ENCODE assay signal across 20 mouse cellular contexts in genomic region chr2:103749091-103749490, GRCm38 (mm10). TPM values are rescaled to one million over a fixed set of nuclear protein-coding genes. Genes with fewer than 3 reads are reported as not detected.
A peak's percentile ranks its signal among the peaks of the same experiment; 100 is the strongest.
DNase-seq lines count a peak whose midpoint lies in the region; ATAC-seq and TF ChIP-seq lines count a peak whose summit lies in the region.
"Had no signal": no experiment of that assay in that cellular context is flagged by ENCODE, and none has a peak within 500 bp of the region (broad histone marks: within the 10 kb centered on the region; RNA-seq: fewer than 3 reads in every experiment).

No protein-coding gene starts in this region.

- no peak for DNase-seq in intestine, embryonic 14.5 days (ENCODE audit: low spot score)
- no peak for DNase-seq in adrenal gland, postnatal 4 days (ENCODE audit: low spot score in 2 of 2)
- DNase-seq in MN1 (ENCODE audit: low spot score), result no peak
- DNase-seq: adrenal gland, adult 2 months; adrenal gland, postnatal 10 days; adrenal gland, postnatal 25 days; cerebellum, adult 11-12 months; cerebellum, adult 2 months; cerebellum, adult 9-10 months; cerebellum, postnatal 10 days; cerebellum, postnatal 25 days; forebrain, postnatal 0 days had no signal

- no peak overlapping the region for H3K4me3 ChIP-seq in intestine, embryonic 14.5 days (ENCODE audit: low read depth, low read length)
- H3K4me3 ChIP-seq in intestine, embryonic 15.5 days (replicated peaks), result no peak overlapping the region
- no peak overlapping the region for H3K4me3 ChIP-seq in intestine, postnatal 0 days (ENCODE audit: low read depth, low read length)
- H3K4me3 ChIP-seq: embryonic facial prominence, embryonic 10.5 days; embryonic facial prominence, embryonic 12.5 days; forebrain, embryonic 13.5 days; forebrain, embryonic 15.5 days had no signal

- no peak for TF ChIP-seq CTCF in intestine, postnatal 0 days (IDR thresholded peaks at IDR 0.05; ENCODE audit: low read depth)

- no peaks in the 10 kb centered on the region for H3K27me3 ChIP-seq in intestine, embryonic 14.5 days (replicated peaks; ENCODE audit: control insufficient read depth, insufficient read depth, low read length)
- H3K27me3 ChIP-seq in intestine, embryonic 15.5 days (replicated peaks), result no peaks in the 10 kb centered on the region
- H3K27me3 ChIP-seq in intestine, postnatal 0 days (replicated peaks; ENCODE audit: control insufficient read depth, insufficient read depth, low read length), result no peaks in the 10 kb centered on the region
- H3K27me3 ChIP-seq: embryonic facial prominence, embryonic 12.5 days; forebrain, embryonic 13.5 days; forebrain, embryonic 15.5 days; Patski had no signal

- no peak overlapping the region for H3K4me2 ChIP-seq in intestine, embryonic 14.5 days (ENCODE audit: low read length)
- no peak overlapping the region for H3K4me2 ChIP-seq in intestine, embryonic 15.5 days (replicated peaks)
- H3K4me2 ChIP-seq in intestine, postnatal 0 days (replicated peaks; ENCODE audit: low read depth), result no peak overlapping the region
- H3K4me2 ChIP-seq: embryonic facial prominence, embryonic 12.5 days; forebrain, embryonic 13.5 days; forebrain, embryonic 15.5 days had no signal

- H3K9ac ChIP-seq in intestine, embryonic 14.5 days (ENCODE audit: low read length), result no peak overlapping the region
- no peak overlapping the region for H3K9ac ChIP-seq in intestine, embryonic 15.5 days
- H3K9ac ChIP-seq in intestine, postnatal 0 days (ENCODE audit: low read depth, low read length), result no peak overlapping the region
- H3K9ac ChIP-seq: embryonic facial prominence, embryonic 12.5 days; forebrain, embryonic 13.5 days; forebrain, embryonic 15.5 days; forebrain, postnatal 0 days had no signal

- no peak overlapping the region for H3K27ac ChIP-seq in intestine, embryonic 14.5 days (ENCODE audit: low read depth)
- H3K27ac ChIP-seq in intestine, embryonic 15.5 days, result peak overlapping the region; percentile 48; the same call in 1 of the 2 replicates
- H3K27ac ChIP-seq in intestine, postnatal 0 days (ENCODE audit: low read depth, low read length), result 0 out of 2 replicates have a peak overlapping the region, but pooled peaks have one; percentile 3
- H3K27ac ChIP-seq: embryonic facial prominence, embryonic 10.5 days; embryonic facial prominence, embryonic 12.5 days; forebrain, embryonic 13.5 days; forebrain, embryonic 15.5 days had no signal

- peaks cover 77% of the 10 kb centered on the region for H3K36me3 ChIP-seq in intestine, embryonic 14.5 days (ENCODE audit: control insufficient read depth, insufficient read depth, low read length)
- H3K36me3 ChIP-seq in intestine, embryonic 15.5 days, result peaks cover 24% of the 10 kb centered on the region
- peaks cover 54% of the 10 kb centered on the region for H3K36me3 ChIP-seq in intestine, postnatal 0 days (ENCODE audit: control insufficient read depth, insufficient read depth)

- no peaks in the 10 kb centered on the region for H3K9me3 ChIP-seq in intestine, embryonic 14.5 days (ENCODE audit: control insufficient read depth, low read length)
- no peaks in the 10 kb centered on the region for H3K9me3 ChIP-seq in intestine, embryonic 15.5 days
- no peaks in the 10 kb centered on the region for H3K9me3 ChIP-seq in intestine, postnatal 0 days (ENCODE audit: control insufficient read depth)
- H3K9me3 ChIP-seq: embryonic facial prominence, embryonic 10.5 days; embryonic facial prominence, embryonic 12.5 days; forebrain, embryonic 13.5 days; forebrain, embryonic 15.5 days had no signal

- WGBS in intestine, embryonic 14.5 days, result 74% methylated on average over 3 of the region's 3 CpGs
- WGBS in intestine, embryonic 15.5 days, result 61% methylated on average over 3 of the region's 3 CpGs
- WGBS in intestine, postnatal 0 days, result 46% methylated on average over 3 of the region's 3 CpGs

- 0 out of 2 replicates have a peak, but pooled peaks have one; percentile 41 for ATAC-seq in intestine, embryonic 14.5 days (replicated peaks; ENCODE audit: low FRiP score, low TSS enrichment, low read depth)
- ATAC-seq in intestine, embryonic 15.5 days, result peak; percentile 92
- peak; percentile 75 for ATAC-seq in intestine, postnatal 0 days
- ATAC-seq: activated CD4-positive, CD25-positive, alpha-beta regulatory T cell, adult 4 months; forebrain, embryonic 13.5 days; forebrain, embryonic 15.5 days; forebrain, postnatal 0 days; Patski had no signal

- H3K4me1 ChIP-seq in intestine, embryonic 14.5 days (replicated peaks; ENCODE audit: control insufficient read depth, insufficient read depth, low read length), result no peaks in the 10 kb centered on the region
- no peaks in the 10 kb centered on the region for H3K4me1 ChIP-seq in intestine, embryonic 15.5 days (replicated peaks)
- H3K4me1 ChIP-seq in intestine, postnatal 0 days (replicated peaks; ENCODE audit: control insufficient read depth, insufficient read depth, low read length), result no peaks in the 10 kb centered on the region
- H3K4me1 ChIP-seq: embryonic facial prominence, embryonic 10.5 days; embryonic facial prominence, embryonic 12.5 days; forebrain, embryonic 13.5 days; forebrain, embryonic 15.5 days had no signal

RNA-seq across cellular contexts. Expression of gene Nat10, which starts 12.0 kb away (rescaled TPM):
- polyA plus RNA-seq in intestine, embryonic 14.5 days (2014; fragmentation: Nextera tagmentation; extraction: Ambion mirVana), result 39.0 and 39.3 TPM in 2 replicates
- 32.7 and 33.2 TPM in 2 replicates for polyA plus RNA-seq in intestine, embryonic 15.5 days (2015; fragmentation: Nextera tagmentation; extraction: Ambion mirVana)
- polyA plus RNA-seq in intestine, postnatal 0 days (2015; fragmentation: Nextera tagmentation; extraction: Ambion mirVana), result 8.8 and 9.3 TPM in 2 replicates
- total RNA-seq in adrenal gland, postnatal 4 days (2021), result 10 to 100 TPM; 71.1 to 72.8 TPM

RNA-seq across cellular contexts. Expression of gene Caprin1, which starts 48.4 kb away (rescaled TPM):
- 344 and 378 TPM in 2 replicates for polyA plus RNA-seq in intestine, embryonic 14.5 days (2014; fragmentation: Nextera tagmentation; extraction: Ambion mirVana)
- 246 and 291 TPM in 2 replicates for polyA plus RNA-seq in intestine, embryonic 15.5 days (2015; fragmentation: Nextera tagmentation; extraction: Ambion mirVana)
- 91.4 and 103 TPM in 2 replicates for polyA plus RNA-seq in intestine, postnatal 0 days (2015; fragmentation: Nextera tagmentation; extraction: Ambion mirVana)
- total RNA-seq in adrenal gland, postnatal 4 days (2021), result 100 to 1,000 TPM; 486 to 527 TPM

Comparison
In these comparisons a context has a peak if more than half of its experiments do, and no peak if none do; other contexts are left out.
1. ATAC-seq: peak in every context shown above with its lines; median percentile 92 in intestine, embryonic 15.5 days; 75 in intestine, postnatal 0 days; 41 in intestine, embryonic 14.5 days.